Mouse (Mus musculus): ENCODE data around the gene Prr27. TPM values are rescaled to one million over a fixed set of nuclear protein-coding genes. Genes with fewer than 3 reads are reported as not detected.

Gene Prr27
- not detected in 2 replicates for total RNA-seq (2017)

DNA sequence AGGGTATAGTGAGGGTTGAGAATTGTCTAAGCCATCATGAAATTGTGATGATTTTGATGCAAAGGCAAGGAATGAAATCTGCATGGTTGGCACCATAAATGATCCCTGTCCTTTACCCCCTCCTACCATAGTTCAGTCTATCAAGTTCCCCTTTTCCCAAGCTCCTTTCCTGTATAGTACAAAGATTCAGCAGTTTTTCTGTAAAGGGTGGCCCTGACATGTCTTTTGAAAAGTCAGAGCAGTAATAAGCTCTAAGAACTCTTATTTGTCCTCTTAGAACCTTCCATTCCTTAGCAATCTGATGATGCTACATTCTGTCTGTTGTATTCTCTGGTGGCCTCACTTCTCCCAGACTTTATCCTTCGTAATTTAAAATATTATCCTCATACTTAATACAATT, at the start of gene Prr27:
TSS of gene Prr27 (plus strand) at position 301 of the 400 bp plus-strand sequence.
- no peak for ATAC-seq (replicated peaks; ENCODE audit: low read depth, poor library complexity, severe bottlenecking)

DNA sequence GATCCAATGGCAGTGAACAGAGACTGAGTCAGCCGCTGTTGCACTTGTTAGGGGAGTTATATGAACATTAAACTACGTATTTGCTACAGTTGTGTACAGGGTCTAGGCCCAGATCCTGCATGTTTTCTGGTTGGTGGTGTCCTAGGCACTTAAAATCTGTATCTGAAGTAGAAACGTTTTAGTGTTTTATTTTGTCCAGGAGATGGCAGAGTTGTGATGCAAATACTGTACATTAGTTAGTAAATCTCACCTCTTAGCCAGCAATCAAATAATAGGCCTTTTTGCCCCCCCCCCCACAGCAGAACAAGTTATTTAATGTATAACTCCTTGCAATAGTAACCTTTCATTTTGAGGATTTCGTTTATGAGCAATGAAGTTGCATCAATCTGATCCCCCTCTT, 42.8 kb upstream of the Prr27 start:
- no peak for ATAC-seq (replicated peaks; ENCODE audit: low read depth, poor library complexity, severe bottlenecking)

DNA sequence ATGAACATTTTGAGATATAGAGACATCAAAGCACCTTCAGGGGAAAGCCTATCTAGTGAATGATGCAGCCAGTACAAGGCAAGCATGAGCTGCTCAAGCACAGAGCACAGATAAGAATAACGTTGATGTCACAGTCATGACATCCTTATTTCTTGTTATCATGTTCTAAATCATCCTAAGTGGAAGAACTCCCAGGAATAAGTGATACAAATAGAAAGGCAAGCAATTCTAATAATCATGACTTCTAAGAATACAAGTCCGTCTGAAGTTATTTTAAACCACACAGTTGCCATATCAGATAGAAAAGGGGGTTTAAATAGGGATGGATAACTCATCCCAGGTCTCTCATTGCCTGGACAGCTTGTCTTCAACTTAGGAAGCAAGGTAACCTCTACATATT, 17.7 kb upstream of the Prr27 start, which contains the start of gene Csn1s2b:
TSS of gene Csn1s2b (plus strand) at position 301 of the 400 bp plus-strand sequence.
- ATAC-seq (replicated peaks; ENCODE audit: low read depth, poor library complexity, severe bottlenecking) = no peak

DNA sequence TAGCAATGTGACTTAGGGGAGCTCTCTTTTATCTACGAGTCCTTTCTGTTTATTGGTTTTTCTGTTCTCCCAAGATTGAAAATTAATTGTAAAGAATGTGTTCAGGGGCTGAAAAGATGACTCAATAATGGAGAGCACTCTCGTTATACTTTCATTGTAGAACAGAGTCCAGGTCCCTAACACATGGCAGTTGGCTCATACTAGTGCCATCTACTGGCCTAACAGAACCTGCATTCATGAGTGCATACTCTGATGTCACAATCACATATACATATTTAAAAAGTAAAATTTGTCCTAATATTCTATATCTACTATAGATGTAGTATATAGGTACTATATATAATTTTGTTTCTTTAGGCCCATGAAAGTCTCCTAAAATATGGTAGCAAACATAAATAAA, 16.2 kb upstream of the Prr27 start:
- no peak for ATAC-seq (replicated peaks; ENCODE audit: low read depth, poor library complexity, severe bottlenecking)

GRCm38 (mm10) chr5:87855136-87855716, 29.7 kb downstream of the Prr27 start:
- no peak for ATAC-seq (replicated peaks; ENCODE audit: low read depth, poor library complexity, severe bottlenecking)

DNA sequence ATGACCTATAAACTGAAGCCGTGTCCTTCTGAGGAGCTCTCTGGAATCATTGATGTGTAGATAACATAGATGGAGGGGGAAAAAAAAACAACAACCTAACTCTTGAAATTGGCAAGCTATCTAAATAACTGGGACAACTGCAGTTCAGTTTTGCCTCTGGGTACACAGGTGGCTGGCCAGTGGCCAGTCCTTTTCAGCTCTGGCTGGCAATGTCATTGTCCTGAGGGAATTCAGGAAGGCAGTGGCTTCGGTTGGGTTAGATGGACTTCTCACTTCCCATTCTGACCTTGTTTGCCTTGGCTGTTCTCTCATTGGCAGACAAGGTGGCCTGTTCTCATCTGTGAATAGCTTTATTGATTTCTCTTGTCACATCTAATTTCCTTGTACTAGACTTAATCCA, 44.6 kb downstream of the Prr27 start:
- ATAC-seq (replicated peaks; ENCODE audit: low read depth, poor library complexity, severe bottlenecking) = no peak

GRCm38 (mm10) chr5:87871423-87871822, 45.9 kb downstream of the Prr27 start:
- ATAC-seq (replicated peaks; ENCODE audit: low read depth, poor library complexity, severe bottlenecking) = no peak

- no peak for ATAC-seq (replicated peaks; ENCODE audit: low read depth, poor library complexity, severe bottlenecking)
Observed at GRCm38 (mm10) chr5:87884729-87885128, 59.2 kb downstream of the Prr27 start, which contains the start of gene Odam. Gene Odam (plus strand): TSS chr5:87885029.

Other genes with a start within 250 kb of the Prr27 start
- gene Sult1e1, start 234.1 kb upstream of the Prr27 start, total RNA-seq (2017) = not detected in 2 replicates
- gene Csn1s1, start 159.5 kb upstream of the Prr27 start, total RNA-seq (2017) = not detected in 2 replicates
- not detected in 2 replicates for gene Csn2, start 126.1 kb upstream of the Prr27 start, total RNA-seq (2017)
- gene Csn1s2a, start 51.1 kb upstream of the Prr27 start, total RNA-seq (2017) = not detected in 2 replicates
- gene Csn1s2b, start 17.6 kb upstream of the Prr27 start, total RNA-seq (2017) = not detected in 2 replicates
- gene Odam, start 59.3 kb downstream of the Prr27 start, total RNA-seq (2017) = not detected in 2 replicates
- gene Csn3, start 99.9 kb downstream of the Prr27 start, total RNA-seq (2017) = not detected in 2 replicates
- gene 2310003L06Rik, start 143.8 kb downstream of the Prr27 start, total RNA-seq (2017) = not detected in 2 replicates
- gene Gm28434, start 143.8 kb downstream of the Prr27 start, total RNA-seq (2017) = not detected in 2 replicates
- not detected in 2 replicates for gene Cabs1, start 153.8 kb downstream of the Prr27 start, total RNA-seq (2017)
- not detected in 2 replicates for gene Smr3a, start 176.9 kb downstream of the Prr27 start, total RNA-seq (2017)